Mouse (Mus musculus): ENCODE measurements at regions not wholly inside any gene's neighbourhood (a gene's known extent, or its start where the extent isn't known, plus 50 kb on each side); places are given as distances from the start of the nearest gene placed in this dataset.

GRCm38 (mm10) chr6:141027787-141028186 lies 221.3 kb upstream of the Pde3a start:
- 90% methylated on average over 5 of the region's 5 CpGs for WGBS
- Histone ChIP-seq H3K36me3 (ENCODE audit: control insufficient read depth, insufficient read depth) (no peaks in the 10 kb centered on the region), H3K27me3 (replicated peaks; ENCODE audit: control insufficient read depth, insufficient read depth, low read length) (no peaks in the 10 kb centered on the region), H3K4me3 (ENCODE audit: low read depth, low read length) (no peak overlapping the region), H3K4me2 (replicated peaks; ENCODE audit: low read depth) (no peak overlapping the region), H3K9ac (ENCODE audit: low read depth, low read length) (no peak overlapping the region), H3K27ac (ENCODE audit: low read depth, low read length) (no peak overlapping the region), H3K4me1 (replicated peaks; ENCODE audit: control insufficient read depth, insufficient read depth, low read length) (0 out of 2 replicates have a peak, but pooled peaks cover 2% of the 10 kb centered on the region), H3K9me3 (ENCODE audit: control insufficient read depth) (no peaks in the 10 kb centered on the region)
- no peak for ATAC-seq
- TF ChIP-seq CTCF (IDR thresholded peaks at IDR 0.05; ENCODE audit: low read depth): no peak

DNA sequence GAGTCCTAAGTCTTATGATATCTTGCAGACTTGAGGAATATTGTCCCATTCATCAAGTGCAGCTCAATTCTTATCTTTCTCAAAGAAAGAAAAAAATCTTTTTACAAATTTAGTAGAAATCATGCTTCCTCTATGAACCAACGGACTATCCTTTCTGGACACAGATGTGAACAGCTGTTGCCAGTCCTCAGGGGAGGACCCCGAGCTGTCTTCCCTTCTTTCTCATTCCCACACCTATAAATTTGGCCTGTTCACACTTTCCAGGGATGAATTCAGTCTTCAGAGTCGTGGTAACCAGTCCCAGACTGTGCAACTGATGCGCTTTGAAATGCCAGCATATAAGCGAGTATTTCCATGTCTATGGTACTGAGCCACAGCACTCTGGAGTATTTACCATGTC lies 214.2 kb upstream of the Pde3a start:
- no peaks in the 10 kb centered on the region for H3K27me3 ChIP-seq (replicated peaks; ENCODE audit: control insufficient read depth, insufficient read depth, low read length)
- H3K36me3 ChIP-seq (ENCODE audit: control insufficient read depth, insufficient read depth): no peaks in the 10 kb centered on the region
- H3K4me2 ChIP-seq (replicated peaks; ENCODE audit: low read depth): no peak overlapping the region
- no peaks in the 10 kb centered on the region for H3K4me1 ChIP-seq (replicated peaks; ENCODE audit: control insufficient read depth, insufficient read depth, low read length)
- no peak overlapping the region for H3K9ac ChIP-seq (ENCODE audit: low read depth, low read length)
- WGBS: 83% methylated on average over 5 of the region's 5 CpGs
- H3K4me3 ChIP-seq (ENCODE audit: low read depth, low read length): no peak overlapping the region
- H3K9me3 ChIP-seq (ENCODE audit: control insufficient read depth): no peaks in the 10 kb centered on the region
- no peak for TF ChIP-seq CTCF (IDR thresholded peaks at IDR 0.05; ENCODE audit: low read depth)
- no peak for ATAC-seq
- H3K27ac ChIP-seq (ENCODE audit: low read depth, low read length): no peak overlapping the region

DNA sequence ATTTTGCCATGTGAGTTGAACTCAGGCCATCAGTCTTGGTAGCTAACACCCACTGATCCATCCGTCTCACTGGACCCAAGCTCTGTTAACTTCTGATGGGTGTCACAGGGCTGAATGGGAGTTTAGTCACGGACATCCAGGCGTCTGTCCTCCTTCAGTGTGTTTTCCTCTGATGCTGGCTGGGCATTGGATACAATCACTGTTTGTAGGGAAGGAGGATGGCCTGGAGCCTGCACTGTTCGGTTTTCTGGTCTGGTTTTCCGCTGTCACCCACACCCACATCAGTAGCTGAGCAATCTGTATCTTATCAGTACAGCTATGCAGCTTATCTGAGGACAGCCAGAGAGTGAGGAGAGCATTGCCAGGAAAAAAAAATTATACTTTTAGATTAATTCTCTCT lies 207.7 kb upstream of the Pde3a start:
- no peak for ATAC-seq

DNA sequence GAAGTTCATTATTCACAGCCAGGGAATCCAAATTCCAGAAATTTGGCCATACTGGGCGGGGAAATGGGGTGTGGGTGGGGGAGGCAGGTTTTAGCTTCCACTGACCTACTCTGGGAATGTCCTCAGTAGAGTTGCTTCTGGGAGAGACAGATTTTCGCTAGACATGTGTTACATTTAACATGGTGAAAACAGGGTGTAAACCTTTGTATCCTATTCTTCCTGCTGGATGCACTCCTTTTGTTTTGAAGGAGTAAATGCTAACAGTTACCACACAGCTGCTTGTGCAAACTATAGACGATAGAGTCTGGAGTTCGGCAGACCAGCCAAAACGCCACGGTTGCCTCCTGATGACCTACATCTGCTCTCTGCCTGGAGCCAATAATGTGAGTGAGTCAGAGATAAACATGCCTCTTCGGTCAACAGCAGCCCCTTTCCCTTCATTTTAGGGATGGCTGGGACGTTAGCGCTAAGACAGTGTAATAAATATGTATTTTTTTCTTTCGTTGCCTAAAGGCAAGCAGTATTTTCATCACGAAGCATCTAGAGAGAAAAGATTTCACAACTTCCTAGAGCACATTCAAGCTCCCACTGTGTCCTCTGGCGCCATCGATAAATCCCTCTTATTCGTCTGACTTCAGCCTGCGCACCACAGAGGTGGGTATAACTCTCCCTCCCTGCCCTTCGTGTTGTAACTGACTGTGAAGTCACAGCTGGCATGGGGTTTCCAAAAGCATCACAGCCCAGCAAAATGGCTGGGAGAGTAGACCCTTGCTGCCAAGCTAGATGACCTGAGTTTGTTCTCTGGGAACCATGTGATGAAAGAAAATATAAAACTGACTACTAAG lies 207.1 kb upstream of the Pde3a start:
- H3K4me3 ChIP-seq (ENCODE audit: low read depth, low read length): no peak overlapping the region
- no peaks in the 10 kb centered on the region for H3K9me3 ChIP-seq (ENCODE audit: control insufficient read depth)
- WGBS: 43% methylated on average over 16 of the region's 16 CpGs
- ATAC-seq: no peak
- 0 out of 2 replicates have a peak overlapping the region, but pooled peaks have one; percentile 3 for H3K27ac ChIP-seq (ENCODE audit: low read depth, low read length)
- 0 out of 2 replicates have a peak overlapping the region, but pooled peaks have one; percentile 24 for H3K4me2 ChIP-seq (replicated peaks; ENCODE audit: low read depth)
- H3K9ac ChIP-seq (ENCODE audit: low read depth, low read length): no peak overlapping the region
- TF ChIP-seq CTCF (IDR thresholded peaks at IDR 0.05; ENCODE audit: low read depth): no peak
- H3K27me3 ChIP-seq (replicated peaks; ENCODE audit: control insufficient read depth, insufficient read depth, low read length): no peaks in the 10 kb centered on the region
- H3K36me3 ChIP-seq (ENCODE audit: control insufficient read depth, insufficient read depth): no peaks in the 10 kb centered on the region
- H3K4me1 ChIP-seq (replicated peaks; ENCODE audit: control insufficient read depth, insufficient read depth, low read length): 0 out of 2 replicates have a peak, but pooled peaks cover 7% of the 10 kb centered on the region

More for the DNA sequence above, 207.7 kb upstream of the Pde3a start:
- Histone ChIP-seq H3K4me3 (ENCODE audit: low read depth, low read length) (no peak overlapping the region), H3K36me3 (ENCODE audit: control insufficient read depth, insufficient read depth) (no peaks in the 10 kb centered on the region), H3K4me1 (replicated peaks; ENCODE audit: control insufficient read depth, insufficient read depth, low read length) (0 out of 2 replicates have a peak, but pooled peaks cover 7% of the 10 kb centered on the region), H3K27ac (ENCODE audit: low read depth, low read length) (no peak overlapping the region), H3K4me2 (replicated peaks; ENCODE audit: low read depth) (no peak overlapping the region; the same call in 1 of the 2 replicates), H3K9ac (ENCODE audit: low read depth, low read length) (no peak overlapping the region), H3K9me3 (ENCODE audit: control insufficient read depth) (no peaks in the 10 kb centered on the region), H3K27me3 (replicated peaks; ENCODE audit: control insufficient read depth, insufficient read depth, low read length) (no peaks in the 10 kb centered on the region)
- TF ChIP-seq CTCF (IDR thresholded peaks at IDR 0.05; ENCODE audit: low read depth): no peak
- 45% methylated on average over 5 of the region's 5 CpGs for WGBS

- no peak for ATAC-seq
- Histone ChIP-seq H3K9me3 (ENCODE audit: control insufficient read depth) (no peaks in the 10 kb centered on the region), H3K27ac (ENCODE audit: low read depth, low read length) (no peak overlapping the region), H3K36me3 (ENCODE audit: control insufficient read depth, insufficient read depth) (no peaks in the 10 kb centered on the region), H3K4me2 (replicated peaks; ENCODE audit: low read depth) (no peak overlapping the region), H3K27me3 (replicated peaks; ENCODE audit: control insufficient read depth, insufficient read depth, low read length) (no peaks in the 10 kb centered on the region), H3K4me1 (replicated peaks; ENCODE audit: control insufficient read depth, insufficient read depth, low read length) (no peaks in the 10 kb centered on the region), H3K4me3 (ENCODE audit: low read depth, low read length) (no peak overlapping the region), H3K9ac (ENCODE audit: low read depth, low read length) (no peak overlapping the region)
- TF ChIP-seq CTCF (IDR thresholded peaks at IDR 0.05; ENCODE audit: low read depth): no peak
- 87% methylated on average over 2 of the region's 2 CpGs for WGBS
These were observed 200.8 kb upstream of the Pde3a start for GRCm38 (mm10) chr6:141048271-141048670.

- Histone ChIP-seq H3K36me3 (ENCODE audit: control insufficient read depth, insufficient read depth) (no peaks in the 10 kb centered on the region), H3K9me3 (ENCODE audit: control insufficient read depth) (no peaks in the 10 kb centered on the region), H3K27ac (ENCODE audit: low read depth, low read length) (no peak overlapping the region), H3K27me3 (replicated peaks; ENCODE audit: control insufficient read depth, insufficient read depth, low read length) (no peaks in the 10 kb centered on the region), H3K4me1 (replicated peaks; ENCODE audit: control insufficient read depth, insufficient read depth, low read length) (no peaks in the 10 kb centered on the region), H3K4me2 (replicated peaks; ENCODE audit: low read depth) (no peak overlapping the region), H3K4me3 (ENCODE audit: low read depth, low read length) (no peak overlapping the region), H3K9ac (ENCODE audit: low read depth, low read length) (no peak overlapping the region)
- ATAC-seq: no peak
- WGBS: 65% methylated on average over 11 of the region's 11 CpGs
- TF ChIP-seq CTCF (IDR thresholded peaks at IDR 0.05; ENCODE audit: low read depth): no peak
These were observed 198.9 kb upstream of the Pde3a start for GRCm38 (mm10) chr6:141050038-141050684.
